ENCODE assay signal across 8 mouse cellular contexts in the genomic region with DNA sequence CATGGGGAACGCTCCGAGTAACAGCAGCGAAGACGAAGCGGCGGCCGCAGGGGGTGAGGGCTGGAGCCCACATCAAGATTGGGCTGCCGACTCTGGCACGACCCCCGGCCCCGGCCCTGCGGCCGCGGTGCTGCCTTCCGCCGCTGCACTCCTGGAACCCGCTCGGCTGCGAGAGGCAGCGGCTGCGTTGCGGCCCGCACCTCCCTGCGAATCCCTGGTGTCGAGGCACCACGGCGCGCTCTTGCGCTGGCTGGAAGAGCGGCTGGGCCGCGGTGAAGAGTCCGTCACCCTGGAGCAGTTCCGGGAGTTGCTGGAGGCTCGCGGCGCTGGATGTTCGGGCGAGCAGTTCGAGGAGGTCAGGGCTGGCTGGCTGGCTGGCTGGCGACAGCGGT. TPM values are rescaled to one million over a fixed set of nuclear protein-coding genes. Genes with fewer than 3 reads are reported as not detected.
DNase-seq lines count a peak whose midpoint lies in the region; ATAC-seq lines count a peak whose summit lies in the region.

No protein-coding gene starts in this region.

- H3K36me3 ChIP-seq in intestine, embryonic 14.5 days (ENCODE audit: control insufficient read depth, insufficient read depth, low read length) = no peaks in the 10 kb centered on the region
- H3K36me3 ChIP-seq in midbrain, embryonic 15.5 days (replicated peaks) = no peaks in the 10 kb centered on the region

- H3K27ac ChIP-seq in intestine, embryonic 14.5 days (ENCODE audit: low read depth) = 0 out of 2 replicates have a peak overlapping the region, but pooled peaks have one; percentile 25
- H3K27ac ChIP-seq in midbrain, embryonic 15.5 days = peak overlapping the region; percentile 91

- DNase-seq in frontal cortex, postnatal 36 days (ENCODE audit: low spot score in 2 of 2) = no peak
- peak; percentile 21 for DNase-seq in right cerebral cortex, adult 18-20 months
- DNase-seq in right cerebral cortex, postnatal 25 days = no peak
- no peak for DNase-seq in intestine, embryonic 14.5 days (ENCODE audit: low spot score)
- no peak for DNase-seq in adrenal gland, postnatal 4 days (ENCODE audit: low spot score in 2 of 2)
- no peak for DNase-seq in left cerebral cortex, postnatal 36 days (ENCODE audit: low spot score in 2 of 2)

- H3K4me2 ChIP-seq in intestine, embryonic 14.5 days (ENCODE audit: low read length) = peak overlapping the region; percentile 76
- peak overlapping the region; percentile 89 for H3K4me2 ChIP-seq in midbrain, embryonic 15.5 days

- peak overlapping the region; percentile 74 for H3K9ac ChIP-seq in intestine, embryonic 14.5 days (ENCODE audit: low read length)
- peak overlapping the region; percentile 86 for H3K9ac ChIP-seq in midbrain, embryonic 15.5 days

- H3K27me3 ChIP-seq in intestine, embryonic 14.5 days (replicated peaks; ENCODE audit: control insufficient read depth, insufficient read depth, low read length) = no peaks in the 10 kb centered on the region
- H3K27me3 ChIP-seq in midbrain, embryonic 15.5 days (replicated peaks) = no peaks in the 10 kb centered on the region

- intact Hi-C loops in left cerebral cortex, postnatal 36 days (cut with DNase I) = loop anchor here (5.0 kb wide), 1 partner anchor 189 kb away; the partner anchor contains the start of gene Ube2g1

- no peaks in the 10 kb centered on the region; the same call in 1 of the 2 replicates for H3K4me1 ChIP-seq in intestine, embryonic 14.5 days (replicated peaks; ENCODE audit: control insufficient read depth, insufficient read depth, low read length)
- H3K4me1 ChIP-seq in midbrain, embryonic 15.5 days = peaks cover 31% of the 10 kb centered on the region

- WGBS in intestine, embryonic 14.5 days = under 1% methylated on average over 36 of the region's 42 CpGs
- WGBS in midbrain, embryonic 15.5 days = under 1% methylated on average over 42 of the region's 42 CpGs

- peak; percentile 14; the same call in 1 of the 2 replicates for ATAC-seq in frontal cortex, adult (ENCODE audit: low TSS enrichment)
- peak; percentile 34 for ATAC-seq in intestine, embryonic 14.5 days (replicated peaks; ENCODE audit: low FRiP score, low TSS enrichment, low read depth)
- ATAC-seq in midbrain, embryonic 15.5 days (replicated peaks) = no peak; the same call in 1 of the 2 replicates

- H3K9me3 ChIP-seq in intestine, embryonic 14.5 days (ENCODE audit: control insufficient read depth, low read length) = no peaks in the 10 kb centered on the region
- no peaks in the 10 kb centered on the region for H3K9me3 ChIP-seq in midbrain, embryonic 15.5 days

- peak overlapping the region; percentile 75 for H3K4me3 ChIP-seq in intestine, embryonic 14.5 days (ENCODE audit: low read depth, low read length)
- peak overlapping the region; percentile 96 for H3K4me3 ChIP-seq in midbrain, embryonic 15.5 days

RNA-seq across cellular contexts. Expression of gene Zzef1, which starts 0.3 kb away (rescaled TPM):
- 12.2 and 12.8 TPM in 2 replicates for polyA plus RNA-seq in intestine, embryonic 14.5 days (2014; fragmentation: Nextera tagmentation; extraction: Ambion mirVana)
- 15.2 and 15.8 TPM in 2 replicates for polyA plus RNA-seq in midbrain, embryonic 15.5 days (2015; fragmentation: Nextera tagmentation; extraction: Ambion mirVana)
- 10 to 100 TPM; 38.6 to 41.7 TPM for total RNA-seq in adrenal gland, postnatal 4 days (2021)
- total RNA-seq in left cerebral cortex, postnatal 36 days (2021) = 10 to 100 TPM; 38.1 to 50.0 TPM

RNA-seq across cellular contexts. Expression of gene Cyb5d2, which starts 0.3 kb away (rescaled TPM):
- 2.5 and 3.7 TPM in 2 replicates for polyA plus RNA-seq in intestine, embryonic 14.5 days (2014; fragmentation: Nextera tagmentation; extraction: Ambion mirVana)
- polyA plus RNA-seq in midbrain, embryonic 15.5 days (2015; fragmentation: Nextera tagmentation; extraction: Ambion mirVana) = 7.7 and 8.7 TPM in 2 replicates
- 10 to 100 TPM; 12.5 to 13.6 TPM for total RNA-seq in adrenal gland, postnatal 4 days (2021)
- 10 to 100 TPM; 16.5 to 17.4 TPM for total RNA-seq in left cerebral cortex, postnatal 36 days (2021)
